Mouse (Mus musculus): Measurements from ENCODE around the gene Nfkb1.
A peak's percentile ranks its signal among the peaks of the same experiment; 100 is the strongest.

Gene Nfkb1

GRCm38 (mm10) chr3:135629830-135630355 is 61.5 kb downstream of the Nfkb1 start:
- DNase-seq, result no peak

- peak; percentile 51 to 54 for DNase-seq
These were observed 62.6 kb downstream of the Nfkb1 start for GRCm38 (mm10) chr3:135628706-135629169.

GRCm38 (mm10) chr3:135628000-135628705 is 63.2 kb downstream of the Nfkb1 start:
- no peak for DNase-seq

GRCm38 (mm10) chr3:135625290-135625689 is 66.1 kb downstream of the Nfkb1 start:
- DNase-seq, result no peak

- DNase-seq, result no peak
These were observed 74.6 kb downstream of the Nfkb1 start for GRCm38 (mm10) chr3:135616730-135617129.

- DNase-seq, result no peak
These were observed 77.0 kb downstream of the Nfkb1 start for GRCm38 (mm10) chr3:135614376-135614775.

GRCm38 (mm10) chr3:135610221-135610620 is 81.1 kb downstream of the Nfkb1 start:
- DNase-seq, result no peak

- DNase-seq, result peak; percentile 51 to 53
These were observed 83.5 kb downstream of the Nfkb1 start for GRCm38 (mm10) chr3:135607660-135608473.

GRCm38 (mm10) chr3:135607021-135607420 is 84.3 kb downstream of the Nfkb1 start:
- no peak for DNase-seq

GRCm38 (mm10) chr3:135606592-135606991 is 84.8 kb downstream of the Nfkb1 start:
- DNase-seq, result peak in 1 of 2 experiments; percentile 10

- DNase-seq, result no peak
These were observed 85.9 kb downstream of the Nfkb1 start for GRCm38 (mm10) chr3:135605474-135605873.

GRCm38 (mm10) chr3:135604626-135605417 is 86.5 kb downstream of the Nfkb1 start:
- DNase-seq, result peak in 1 of 2 experiments; percentile 29

- no peak for DNase-seq
These were observed 88.6 kb downstream of the Nfkb1 start for GRCm38 (mm10) chr3:135602731-135603130.

GRCm38 (mm10) chr3:135598355-135598754 is 93.0 kb downstream of the Nfkb1 start:
- DNase-seq, result peak in 1 of 2 experiments; percentile 16

- peak; percentile 53 to 70 for DNase-seq
These were observed 94.3 kb downstream of the Nfkb1 start for GRCm38 (mm10) chr3:135597014-135597413.

- peak; percentile 58 to 73 for DNase-seq
These were observed 97.0 kb downstream of the Nfkb1 start for GRCm38 (mm10) chr3:135594238-135594917.

- no peak for DNase-seq
These were observed 99.3 kb downstream of the Nfkb1 start for GRCm38 (mm10) chr3:135592011-135592410.

- DNase-seq, result peak in 1 of 2 experiments; percentile 18
These were observed 100.0 kb downstream of the Nfkb1 start for GRCm38 (mm10) chr3:135591376-135591775.

- DNase-seq, result peak in 1 of 2 experiments; percentile 16
These were observed 100.9 kb downstream of the Nfkb1 start for GRCm38 (mm10) chr3:135590471-135590870.

- DNase-seq, result peak in 1 of 2 experiments; percentile 19
These were observed 104.9 kb downstream of the Nfkb1 start for GRCm38 (mm10) chr3:135586471-135586880.

GRCm38 (mm10) chr3:135586060-135586459 is 105.3 kb downstream of the Nfkb1 start:
- DNase-seq, result no peak

GRCm38 (mm10) chr3:135585482-135585881 is 105.9 kb downstream of the Nfkb1 start:
- no peak for DNase-seq
